Mouse (Mus musculus): ENCODE data around the gene Fcmr.

GRCm38 (mm10) chr1:130819737-130820136, 45.7 kb upstream of the Fcmr start:
- no peak for TF ChIP-seq CTCF (conservative IDR thresholded peaks at IDR 0.05; ENCODE audit: insufficient read depth, insufficient read length, low read depth, low read length)
- no peak for TF ChIP-seq POLR2A (IDR thresholded peaks at IDR 0.05; ENCODE audit: low read depth, low read length)

All from kidney, adult 2 months (tissue).